Mouse (Mus musculus) ovary, adult 18-20 months (tissue): ENCODE measurements around the gene Zswim8.

Experiments
- DNase-seq: peaks from one replicate; pipeline ENCODE4 v3.0.0; 2022; ENCODE audit warnings: low spot score, mixed read lengths

Gene Zswim8

DNA sequence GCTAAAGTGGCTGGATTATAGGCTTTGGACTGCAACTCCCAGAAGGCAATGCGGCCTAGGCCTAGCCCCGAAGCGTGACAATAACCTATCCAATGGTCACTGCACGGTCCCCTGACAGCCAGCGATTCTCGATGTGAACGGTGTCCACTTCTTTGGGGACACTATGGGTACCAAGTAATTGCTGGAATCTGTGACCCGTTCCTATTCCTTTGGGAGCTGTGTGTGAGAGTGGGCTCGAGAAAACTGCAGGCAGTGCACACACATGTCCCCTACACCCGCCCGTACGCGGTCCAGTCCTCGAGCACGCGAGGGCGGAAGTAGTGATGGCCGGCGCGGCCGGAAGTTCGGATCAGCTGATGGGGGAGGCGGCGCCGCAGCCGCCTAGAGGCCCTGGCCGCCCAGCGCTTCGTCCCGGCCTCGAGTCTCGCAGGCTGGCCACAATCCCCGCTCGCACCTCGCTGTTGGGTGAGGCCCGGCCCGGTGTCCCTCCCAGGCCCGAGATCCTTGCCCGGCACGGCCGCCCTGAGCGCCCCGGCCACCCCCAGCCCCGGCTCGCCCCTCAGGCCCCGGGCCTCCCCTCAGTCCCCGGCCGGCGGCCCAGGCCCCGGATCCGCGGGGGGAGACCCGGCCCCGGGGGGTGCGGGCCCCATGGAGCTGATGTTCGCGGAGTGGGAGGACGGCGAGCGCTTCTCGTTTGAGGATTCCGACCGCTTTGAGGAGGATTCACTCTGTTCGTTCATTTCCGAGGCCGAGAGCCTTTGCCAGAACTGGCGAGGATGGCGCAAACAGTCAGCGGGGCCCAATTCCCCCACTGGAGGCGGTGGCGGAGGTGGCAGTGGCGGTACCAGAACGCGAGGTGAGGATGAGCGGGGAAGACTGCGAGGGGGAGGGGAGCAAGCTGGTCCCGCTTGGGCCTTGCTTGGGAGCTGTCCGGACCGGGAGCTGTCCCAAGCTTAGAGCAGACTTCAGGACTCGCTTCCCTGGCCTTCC, at the start of gene Zswim8:
Gene Zswim8, plus strand, starts transcription at position 352 of the 990 bp plus-strand sequence.
- DNase-seq: peak; percentile 80

DNA sequence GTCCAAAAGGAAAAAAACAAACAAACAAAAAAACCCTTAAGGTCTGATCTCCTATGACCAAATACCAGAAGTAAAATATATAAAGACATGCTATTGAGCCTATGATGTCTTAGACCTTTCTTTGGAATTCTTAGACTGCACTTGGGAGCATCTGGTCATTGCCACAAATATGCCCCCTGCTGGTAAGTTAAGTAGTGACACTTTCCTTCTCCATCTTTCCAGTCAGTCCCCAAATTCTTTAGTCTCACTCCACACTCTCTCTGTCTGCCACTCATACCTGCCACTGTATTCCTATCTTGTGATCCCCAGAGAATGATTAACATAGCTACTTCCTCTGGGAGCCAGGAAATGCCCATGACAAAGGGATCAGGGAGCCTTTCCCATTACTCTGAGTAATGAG, 49.0 kb upstream of the Zswim8 start:
- no peak for DNase-seq

DNA sequence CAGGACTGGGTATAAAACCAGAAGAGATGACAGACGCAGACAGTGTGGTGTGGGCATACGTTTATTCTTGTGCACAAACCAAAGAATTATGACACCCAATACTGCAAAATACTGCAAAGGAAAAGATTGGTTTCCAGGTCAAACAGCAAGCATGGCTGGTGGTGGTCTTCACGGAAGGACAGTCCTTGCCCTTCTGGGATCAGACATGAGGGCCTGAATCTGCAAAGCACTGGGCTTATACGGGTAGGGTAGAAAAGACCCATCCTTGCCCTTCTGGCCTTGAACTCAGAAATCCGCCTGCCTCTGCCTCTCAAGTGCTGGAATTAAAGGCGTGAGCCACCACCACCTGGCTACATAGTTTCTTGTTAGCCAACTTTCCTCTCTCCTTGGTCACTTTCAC, 48.5 kb upstream of the Zswim8 start:
- no peak for DNase-seq

DNA sequence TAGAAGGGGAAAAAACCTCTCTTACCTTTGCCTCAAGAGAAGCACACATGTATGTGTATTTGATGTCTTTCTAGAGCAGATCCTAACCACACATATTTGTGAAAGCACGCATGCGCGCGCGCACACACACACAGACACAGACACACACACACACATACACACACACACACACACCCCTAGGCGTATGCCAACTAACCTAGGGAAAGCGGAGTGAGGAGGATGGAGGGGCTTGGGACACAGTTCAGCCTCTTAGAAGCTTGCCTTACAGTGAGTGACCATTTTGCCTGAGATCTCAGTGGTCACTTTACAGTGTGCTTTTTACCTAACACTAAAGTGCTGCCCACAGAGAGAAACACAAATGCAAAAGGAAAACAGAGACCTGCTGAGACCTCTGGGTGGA, 47.7 kb upstream of the Zswim8 start:
- DNase-seq: no peak

DNA sequence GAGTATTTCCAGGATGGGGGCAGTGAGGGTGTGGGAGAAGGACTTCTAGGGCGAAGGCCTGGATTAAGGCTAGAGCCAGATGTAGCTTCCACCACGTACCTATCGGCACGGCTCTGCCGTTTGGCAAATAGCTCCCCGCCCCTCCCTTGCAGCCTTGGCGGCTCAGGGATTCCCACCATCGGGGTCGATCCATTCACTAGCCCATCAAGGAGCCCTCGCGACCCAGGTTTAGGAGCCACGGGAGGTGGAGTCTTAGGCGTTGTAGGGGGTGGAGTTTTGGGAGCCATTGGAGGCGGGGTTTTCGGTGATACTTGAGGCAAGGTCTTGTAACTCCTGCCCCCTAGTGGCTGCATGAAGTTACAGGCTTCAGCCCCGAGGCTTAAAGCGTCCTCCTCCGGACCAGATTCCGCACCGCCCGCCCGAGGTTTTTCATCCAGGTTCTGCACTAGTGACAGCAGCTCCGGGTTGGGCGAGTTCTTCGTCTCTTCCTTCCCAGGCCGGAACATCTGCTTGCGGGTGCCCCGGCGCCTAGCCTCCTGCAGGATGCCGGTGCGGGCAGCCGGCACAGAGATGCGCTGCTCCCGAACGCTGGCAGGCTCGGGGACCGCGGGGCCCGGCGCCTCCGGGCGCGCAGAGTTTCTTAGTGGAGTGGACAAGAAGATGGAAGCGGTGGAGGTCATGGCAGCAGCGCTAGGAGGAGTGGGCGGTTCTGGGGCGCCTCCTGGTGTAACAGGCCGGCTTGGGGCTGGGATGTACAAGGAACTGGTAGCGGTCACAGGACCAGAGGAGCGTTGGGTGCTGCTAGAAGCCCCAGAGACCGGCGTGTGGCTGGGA, 46.3 kb upstream of the Zswim8 start:
- DNase-seq: peak; percentile 89

DNA sequence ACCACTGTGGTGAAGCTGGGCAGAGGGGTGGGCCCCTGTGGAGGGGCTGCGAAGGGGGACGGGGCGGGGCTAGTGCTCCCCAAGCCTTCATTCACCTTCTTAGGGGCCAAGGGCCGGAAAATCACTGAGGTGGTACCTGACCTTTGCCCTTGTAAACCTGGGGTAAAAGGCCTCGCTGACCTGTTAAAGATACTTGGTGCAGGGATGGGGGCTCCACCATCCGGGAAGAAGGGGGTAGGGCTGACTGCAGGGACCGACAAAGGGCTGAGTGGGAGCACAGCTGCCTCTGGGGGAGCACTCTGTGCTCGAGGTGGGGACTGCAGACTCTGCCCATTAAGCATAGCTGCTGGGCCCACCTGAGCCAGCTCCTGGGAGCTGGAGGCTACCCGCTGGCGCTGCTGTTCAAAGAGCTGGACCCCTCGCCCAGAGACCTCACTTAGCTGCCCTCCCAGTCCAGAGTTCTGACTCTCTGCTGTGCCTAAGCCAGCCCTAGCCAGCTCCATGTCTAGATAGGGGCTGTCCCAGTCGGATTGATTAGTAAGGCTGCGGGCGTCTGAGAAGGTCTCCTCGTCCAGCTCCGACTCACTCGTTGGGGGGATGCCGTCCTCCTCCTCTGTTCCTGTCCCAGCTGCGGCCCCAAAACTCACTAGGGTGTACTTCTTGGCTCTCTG, 45.6 kb upstream of the Zswim8 start:
- no peak for DNase-seq

DNA sequence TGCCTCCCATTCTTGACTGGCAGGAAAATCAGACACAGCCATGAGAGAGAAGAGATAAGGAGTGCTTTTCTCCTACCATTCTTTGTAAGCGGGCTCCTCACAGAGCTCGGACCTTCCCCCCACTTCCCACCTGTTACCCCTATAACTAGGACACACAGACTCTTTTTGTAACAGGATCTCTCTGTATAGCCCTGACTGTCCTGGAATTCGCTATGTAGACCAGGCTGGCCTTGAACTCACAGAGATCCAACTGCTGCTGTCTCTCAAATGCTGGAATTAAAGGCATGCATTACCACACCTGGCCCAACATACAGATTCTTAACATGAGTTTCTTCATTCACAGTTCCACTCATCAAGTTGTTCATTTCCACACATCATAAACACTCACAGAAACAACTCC, 44.6 kb upstream of the Zswim8 start:
- no peak for DNase-seq

DNA sequence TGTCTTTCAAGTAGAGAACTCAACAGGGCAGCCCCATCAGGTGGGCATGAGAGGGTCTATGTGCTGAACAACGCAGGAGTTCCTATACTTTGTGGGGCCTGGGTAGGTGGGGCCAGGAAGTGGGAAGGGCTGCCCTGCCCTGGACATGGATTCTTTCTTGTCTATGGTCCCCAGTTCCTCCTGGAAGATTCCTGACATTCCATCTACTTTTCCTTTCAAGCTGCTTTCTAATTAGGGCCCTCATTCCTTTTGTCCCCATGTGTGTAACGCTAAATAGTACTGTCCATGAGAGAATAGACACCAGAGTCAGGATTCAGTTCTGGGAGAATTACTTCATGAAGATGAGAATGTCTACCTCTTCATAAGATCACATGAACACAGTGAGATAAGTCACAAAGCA, 43.8 kb upstream of the Zswim8 start:
- DNase-seq: no peak

DNA sequence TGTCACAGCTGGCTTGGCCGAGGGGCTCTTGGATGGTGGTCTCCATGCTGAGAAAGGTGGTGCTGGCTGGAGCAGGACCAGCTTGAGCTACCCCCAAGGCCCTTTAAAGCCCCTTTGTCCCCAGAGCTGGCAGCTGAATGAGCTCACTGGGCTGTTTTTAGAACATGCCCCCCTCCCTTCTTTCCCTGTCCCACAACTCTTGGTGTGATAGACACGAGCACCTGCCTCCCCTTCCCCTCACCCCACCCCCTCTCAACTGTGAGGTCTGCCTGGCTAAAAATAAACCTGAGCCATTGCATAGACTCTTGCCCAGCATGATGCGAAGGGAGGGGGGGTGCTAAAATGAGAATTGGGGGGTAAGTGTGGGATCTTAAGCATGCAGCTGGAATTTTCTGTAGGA, 42.9 kb upstream of the Zswim8 start:
- no peak for DNase-seq

DNA sequence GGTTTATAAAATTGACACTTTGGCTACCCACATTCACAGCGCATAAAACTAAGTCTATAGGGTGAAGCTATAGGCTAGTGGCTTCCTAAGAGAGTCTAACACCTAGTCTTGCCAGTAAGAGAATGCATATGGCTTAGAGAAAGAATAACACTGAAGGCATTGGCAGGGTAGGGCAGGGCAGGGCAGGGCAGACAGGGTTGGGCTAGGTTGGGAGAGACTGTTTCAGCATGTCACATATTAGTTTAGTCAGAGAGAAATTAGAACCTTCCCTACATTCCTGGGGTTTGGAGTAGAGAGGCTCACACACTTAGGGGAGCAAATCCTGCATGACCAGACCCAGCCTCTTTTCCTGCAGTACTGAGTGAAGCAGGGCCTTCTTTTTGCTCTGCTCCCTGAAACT, 39.9 kb upstream of the Zswim8 start:
- DNase-seq: no peak

DNA sequence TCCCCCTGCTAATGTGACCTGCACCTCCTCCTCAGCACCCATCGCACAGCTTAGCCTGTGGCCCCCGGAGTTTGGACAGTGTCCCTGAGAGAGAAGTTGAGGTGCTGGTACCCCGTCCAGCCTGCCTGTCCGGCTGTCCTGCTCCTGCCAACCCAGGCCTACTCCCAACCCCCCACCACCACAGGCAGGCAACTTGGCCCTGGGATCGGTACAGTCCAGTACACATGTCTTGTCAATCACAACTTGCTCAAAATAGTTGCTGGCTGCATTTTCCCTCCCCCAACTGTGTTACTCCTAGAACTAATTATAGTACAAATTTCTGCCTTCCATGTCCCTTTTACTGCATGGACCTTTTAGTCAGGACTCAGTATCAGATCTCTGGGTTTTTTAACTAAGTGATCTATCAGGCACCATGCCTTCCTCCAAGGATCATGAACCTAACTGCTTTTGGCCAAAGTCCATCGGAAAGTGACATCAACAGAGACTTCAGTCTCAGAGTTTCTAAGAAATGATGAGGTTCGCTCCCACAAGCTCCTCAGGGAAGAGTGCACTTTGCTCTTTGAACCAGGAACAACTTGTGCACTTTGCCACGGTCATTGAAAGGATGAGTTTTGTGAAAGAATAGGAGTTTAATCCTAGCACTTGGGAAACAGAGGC, 39.1 kb upstream of the Zswim8 start, which contains the start of gene Synpo2l:
Gene Synpo2l, minus strand, starts transcription at position 201 of the 657 bp plus-strand sequence.
- no peak for DNase-seq

DNA sequence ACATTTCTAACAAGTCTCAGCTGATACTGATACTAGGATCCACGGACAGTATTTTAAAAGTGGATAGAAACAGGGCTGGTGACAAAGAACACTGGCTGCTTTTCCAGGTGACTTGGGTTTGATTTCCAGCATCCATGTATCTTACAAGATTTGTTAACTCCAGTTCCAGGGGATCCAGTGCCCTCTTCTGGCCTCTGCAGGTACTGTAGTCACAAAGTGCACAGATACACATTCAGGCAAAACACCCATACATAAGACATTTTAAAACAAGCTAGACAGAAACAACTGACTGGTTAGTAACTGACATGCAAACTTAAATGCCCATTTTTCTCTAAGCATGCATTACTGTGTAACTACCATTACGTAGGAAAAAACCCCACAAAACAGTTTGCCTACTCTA, 34.4 kb upstream of the Zswim8 start:
- no peak for DNase-seq

DNA sequence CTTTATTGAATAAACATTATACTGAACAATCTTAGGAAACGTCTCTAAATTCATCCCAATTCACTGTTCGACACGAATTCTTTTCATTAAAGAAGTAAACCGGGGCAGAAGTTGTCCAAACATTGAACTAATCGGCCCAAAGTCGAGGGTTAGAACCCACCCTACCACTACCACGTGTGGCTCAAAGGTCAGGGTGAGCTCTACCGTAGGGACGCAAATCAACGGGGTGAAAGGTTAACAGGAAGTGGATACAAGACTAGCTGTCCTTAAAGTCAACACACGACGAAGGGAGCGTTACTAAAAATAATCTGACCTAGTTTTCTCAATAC, 33.7 kb upstream of the Zswim8 start:
- DNase-seq: no peak

DNA sequence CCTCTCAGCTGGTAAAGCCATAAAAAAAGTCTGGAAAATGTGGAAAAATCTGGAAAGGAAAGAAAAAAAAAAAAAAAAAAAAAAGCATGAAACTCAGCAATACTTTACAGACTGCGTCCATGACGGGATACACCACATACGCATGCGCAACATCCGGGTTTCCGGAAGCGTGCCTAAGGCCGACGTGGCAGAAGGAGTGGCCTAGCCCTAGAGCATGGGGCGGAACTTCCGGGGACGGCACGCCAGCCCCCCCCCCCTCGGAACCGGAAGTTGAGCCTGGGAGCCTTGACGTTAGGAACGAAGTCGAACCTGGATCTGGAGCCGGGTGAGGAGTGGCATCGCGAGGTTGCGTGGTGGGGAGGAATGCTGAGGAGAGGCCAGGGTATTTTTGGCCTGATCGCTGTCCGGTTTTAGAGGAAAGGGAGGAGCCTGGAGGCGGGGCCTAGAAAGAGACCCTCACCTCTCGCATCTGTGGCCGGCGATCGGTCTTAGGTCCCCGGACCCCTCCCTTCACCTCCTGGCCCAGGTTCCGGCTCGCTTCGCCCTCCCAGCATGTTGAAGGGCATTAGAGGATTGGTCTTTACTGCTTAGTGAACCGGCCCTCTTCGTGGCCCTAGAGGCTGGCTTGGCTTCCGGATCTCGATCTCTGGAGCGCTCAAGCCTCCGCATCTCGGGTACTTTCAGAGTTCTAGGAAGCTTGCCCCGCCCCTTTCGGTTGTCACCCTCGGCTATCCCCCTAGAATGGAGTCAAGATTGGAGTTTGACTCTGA, 33.1 kb upstream of the Zswim8 start, which contains the start of gene Sec24c:
Gene Sec24c, plus strand, starts transcription at position 245 of the 770 bp plus-strand sequence.
- DNase-seq: peak; percentile 97

DNA sequence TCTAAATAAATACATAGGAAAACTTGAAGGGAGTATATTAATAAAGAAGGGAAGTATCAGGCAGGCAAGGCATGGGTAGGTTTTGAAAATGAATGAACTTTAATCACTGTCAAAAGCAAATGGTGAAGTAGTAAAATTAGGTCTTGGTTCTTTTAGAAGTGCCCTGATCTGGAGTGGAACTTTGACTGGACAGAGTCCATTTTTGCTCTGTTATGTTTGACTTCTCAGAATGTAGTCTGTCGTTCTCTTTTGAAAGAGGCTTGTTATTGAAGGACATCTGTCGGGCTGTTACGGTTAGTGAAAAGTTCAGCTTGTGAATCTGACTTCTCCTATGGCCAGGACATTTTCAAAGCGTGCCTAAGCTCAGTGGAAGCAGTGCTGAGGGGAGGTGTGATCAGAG, 29.4 kb upstream of the Zswim8 start:
- DNase-seq: no peak

DNA sequence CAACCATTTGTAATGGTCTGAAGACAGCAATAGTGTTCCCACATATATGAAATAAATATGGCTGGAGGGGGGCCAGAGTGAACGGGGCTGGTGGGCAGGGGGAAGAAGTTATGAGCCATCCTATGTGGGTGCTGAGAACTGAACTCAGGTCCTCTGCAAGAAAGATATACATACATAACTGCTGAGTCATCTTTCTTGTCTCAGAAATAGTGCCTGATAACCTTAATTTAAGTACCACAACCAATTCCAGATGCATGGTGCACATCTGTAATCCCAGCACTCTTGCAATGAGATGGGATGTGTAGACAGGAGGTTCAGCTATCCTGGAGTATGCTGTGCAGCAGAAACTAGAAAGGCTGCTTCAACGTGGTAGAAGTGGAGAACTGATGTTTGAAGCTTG, 25.6 kb upstream of the Zswim8 start:
- no peak for DNase-seq

DNA sequence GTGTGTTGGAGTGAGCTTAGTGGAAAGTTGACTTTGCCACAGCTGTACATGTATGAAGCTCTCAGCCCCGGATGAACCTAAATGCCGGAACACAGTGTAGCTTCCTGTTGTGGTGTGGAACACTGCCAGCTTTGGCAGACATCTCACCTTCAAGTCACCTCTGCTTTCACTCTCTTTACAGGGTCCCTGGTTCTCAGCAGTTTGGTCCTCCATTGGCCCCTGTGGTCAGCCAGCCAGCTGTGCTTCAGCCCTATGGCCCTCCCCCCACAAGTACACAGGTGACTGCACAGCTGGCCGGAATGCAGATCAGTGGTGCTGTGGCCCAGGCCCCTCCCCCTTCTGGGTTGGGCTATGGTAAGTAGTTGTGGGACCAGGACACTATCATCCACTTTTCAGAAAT, 24.9 kb upstream of the Zswim8 start:
- no peak for DNase-seq

DNA sequence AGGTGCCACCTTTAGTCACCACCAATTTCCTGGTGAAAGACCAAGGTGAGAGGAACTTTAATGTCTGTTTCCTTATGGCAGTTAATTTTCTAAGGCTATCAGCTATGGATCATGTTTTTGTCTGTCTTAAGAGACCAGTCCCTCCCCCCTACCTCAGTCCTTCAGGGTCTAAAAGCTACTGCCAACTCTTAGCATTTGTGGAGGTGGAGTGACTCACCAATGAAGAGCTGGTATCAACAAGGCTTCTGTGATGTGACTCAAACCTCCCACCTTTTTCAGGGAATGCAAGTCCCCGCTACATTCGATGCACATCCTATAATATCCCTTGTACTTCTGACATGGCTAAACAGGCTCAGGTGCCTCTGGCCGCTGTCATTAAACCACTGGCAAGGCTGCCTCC, 20.8 kb upstream of the Zswim8 start:
- DNase-seq: no peak

DNA sequence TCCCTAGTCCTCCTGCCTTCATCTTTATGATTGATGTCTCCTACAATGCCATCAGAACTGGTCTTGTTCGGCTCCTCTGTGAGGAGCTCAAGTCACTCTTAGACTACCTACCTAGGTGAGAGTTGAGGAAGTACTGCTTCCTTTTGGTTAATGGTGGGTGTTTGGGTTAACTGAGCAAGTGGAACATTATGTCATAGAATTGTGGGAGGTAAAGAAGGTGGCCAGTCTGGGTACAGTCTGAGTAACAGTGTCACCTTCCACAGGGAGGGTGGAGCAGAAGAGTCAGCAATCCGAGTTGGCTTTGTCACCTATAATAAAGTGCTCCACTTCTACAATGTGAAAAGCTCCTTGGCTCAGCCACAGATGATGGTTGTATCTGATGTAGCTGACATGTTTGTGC, 18.3 kb upstream of the Zswim8 start:
- no peak for DNase-seq

DNA sequence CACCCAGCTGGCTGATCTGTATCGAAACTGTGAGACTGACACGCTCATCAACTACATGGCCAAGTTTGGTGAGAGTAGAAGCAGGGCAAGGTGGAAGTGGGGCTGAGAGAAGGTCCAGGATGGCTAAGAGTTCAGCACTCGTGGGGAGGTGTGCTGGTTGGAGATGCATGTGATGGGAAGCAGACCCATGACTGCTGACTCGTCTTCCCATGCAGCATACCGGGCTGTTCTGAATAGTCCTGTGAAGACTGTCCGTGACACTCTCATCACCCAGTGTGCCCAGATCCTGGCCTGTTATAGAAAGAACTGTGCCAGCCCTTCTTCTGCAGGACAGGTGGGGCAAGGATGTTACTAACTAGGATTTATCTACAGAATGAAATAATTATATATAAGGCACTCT, 15.6 kb upstream of the Zswim8 start:
- no peak for DNase-seq

DNA sequence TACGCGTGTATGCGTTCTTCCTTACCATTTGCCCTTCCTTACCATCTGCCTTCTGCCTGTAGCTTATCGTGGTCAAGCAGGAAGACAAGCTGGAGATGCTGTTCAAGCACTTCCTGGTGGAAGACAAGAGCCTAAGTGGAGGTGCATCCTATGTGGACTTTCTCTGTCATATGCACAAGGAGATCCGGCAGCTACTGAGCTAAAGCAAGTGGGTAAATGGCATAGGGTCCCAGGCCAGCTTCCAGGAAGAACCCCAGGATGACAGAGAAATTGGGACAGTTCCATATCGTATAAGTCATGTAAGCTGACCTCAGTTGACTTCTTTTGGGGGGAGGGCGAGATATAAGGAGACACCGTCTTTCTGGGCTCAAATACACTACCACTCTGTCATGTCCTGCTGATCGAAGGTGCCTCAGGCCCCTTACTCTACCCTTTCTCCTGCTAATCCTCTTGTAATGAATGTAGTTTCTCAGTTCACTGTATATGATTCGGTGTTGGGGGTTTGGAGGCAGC, 13.7 kb upstream of the Zswim8 start:
- no peak for DNase-seq
